ENCODE assay signal across 8 mouse cellular contexts in the genomic region with DNA sequence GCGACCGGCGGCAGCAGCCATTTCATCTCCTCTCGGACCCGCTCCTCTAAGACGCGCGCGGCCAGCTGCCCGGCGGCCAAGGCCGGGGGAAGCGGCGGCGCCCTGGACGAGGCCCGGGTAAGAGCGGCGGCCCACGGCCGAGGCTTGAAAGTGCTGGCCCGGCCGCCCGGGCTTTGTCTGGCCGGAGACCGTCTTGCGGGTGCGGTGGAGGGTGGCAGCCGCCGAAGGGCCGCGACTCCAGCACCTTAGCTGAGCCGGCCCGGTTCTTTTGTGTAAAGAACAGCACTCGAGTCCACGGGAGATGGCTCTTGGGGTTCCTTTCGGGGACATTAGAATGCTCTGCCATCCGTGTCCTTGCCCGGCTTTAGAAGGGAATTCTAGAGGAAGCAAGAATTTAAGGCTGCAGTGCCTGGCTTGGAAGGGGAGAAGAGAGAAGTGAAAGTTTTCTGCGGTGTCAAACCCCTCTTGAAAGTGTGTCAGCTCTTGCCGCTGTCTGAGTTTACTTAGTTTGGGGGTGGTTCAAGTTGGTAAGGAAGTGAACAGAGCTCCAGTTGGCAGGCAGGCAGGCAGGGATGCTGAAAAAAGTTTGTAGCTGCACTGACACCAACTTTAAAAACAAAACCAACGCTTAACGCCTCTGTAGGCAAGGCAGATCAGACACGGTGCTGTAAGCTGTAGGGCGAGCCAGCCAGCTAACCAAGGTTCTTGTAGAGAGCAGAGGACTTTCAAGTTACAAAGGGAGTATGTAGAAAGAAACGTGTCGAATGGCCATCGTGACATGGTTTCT. TPM values are rescaled to one million over a fixed set of nuclear protein-coding genes. Genes with fewer than 3 reads are reported as not detected.
DNase-seq lines count a peak whose midpoint lies in the region; ATAC-seq and TF ChIP-seq lines count a peak whose summit lies in the region.

No protein-coding gene starts in this region.

- peak; percentile 65 for ATAC-seq in CD4-positive, CD25-positive, alpha-beta regulatory T cell, adult 4 months
- ATAC-seq in forebrain, embryonic 12.5 days (ENCODE audit: low FRiP score): peak; percentile 72
- ATAC-seq in heart, postnatal 0 days (ENCODE audit: insufficient read depth, low read depth): peak; percentile 64
- ATAC-seq in liver, postnatal 0 days: peak; percentile 55
- ATAC-seq in neural tube, embryonic 13.5 days (ENCODE audit: low read depth): peak; percentile 72

- peak; percentile 68 for DNase-seq in brain, adult 2 months (ENCODE audit: low read depth, low spot score)
- DNase-seq in heart, postnatal 0 days (ENCODE audit: low spot score): peak; percentile 67
- peak; percentile 61 to 68 for DNase-seq in kidney, postnatal 36 days
- peak; percentile 72 for DNase-seq in liver, postnatal 0 days
- peak; percentile 72 for DNase-seq in testis, postnatal 10 days (ENCODE audit: low spot score)

- no peak for TF ChIP-seq CTCF in heart, postnatal 0 days (IDR thresholded peaks at IDR 0.05; ENCODE audit: low read depth)
- no peak for TF ChIP-seq CTCF in liver, postnatal 0 days (IDR thresholded peaks at IDR 0.05; ENCODE audit: low read depth)

- H3K4me3 ChIP-seq in forebrain, embryonic 12.5 days (replicated peaks): peak overlapping the region; percentile 76
- peak overlapping the region; percentile 92 for H3K4me3 ChIP-seq in heart, postnatal 0 days (ENCODE audit: low read depth, low read length)
- H3K4me3 ChIP-seq in liver, postnatal 0 days (ENCODE audit: low read depth, low read length): peak overlapping the region; percentile 98
- peak overlapping the region; percentile 96 for H3K4me3 ChIP-seq in neural tube, embryonic 13.5 days

- peak overlapping the region; percentile 73 for H3K4me2 ChIP-seq in forebrain, embryonic 12.5 days
- H3K4me2 ChIP-seq in heart, postnatal 0 days (ENCODE audit: low read depth, low read length): peak overlapping the region; percentile 72
- peak overlapping the region; percentile 71 for H3K4me2 ChIP-seq in liver, postnatal 0 days (ENCODE audit: low read depth, low read length)
- peak overlapping the region; percentile 72 for H3K4me2 ChIP-seq in neural tube, embryonic 13.5 days

- peak overlapping the region; percentile 97 for H3K27ac ChIP-seq in forebrain, embryonic 12.5 days
- peak overlapping the region; percentile 97 for H3K27ac ChIP-seq in heart, postnatal 0 days (ENCODE audit: low read depth)
- peak overlapping the region; percentile 98 for H3K27ac ChIP-seq in liver, postnatal 0 days (ENCODE audit: low read depth)
- H3K27ac ChIP-seq in neural tube, embryonic 13.5 days (replicated peaks): peak overlapping the region; percentile 99

- no peaks in the 10 kb centered on the region for H3K27me3 ChIP-seq in forebrain, embryonic 12.5 days
- H3K27me3 ChIP-seq in heart, postnatal 0 days (ENCODE audit: control insufficient read depth, insufficient read depth, low read length): no peaks in the 10 kb centered on the region
- no peaks in the 10 kb centered on the region for H3K27me3 ChIP-seq in liver, postnatal 0 days (ENCODE audit: insufficient read depth, low read length)
- H3K27me3 ChIP-seq in neural tube, embryonic 13.5 days: no peaks in the 10 kb centered on the region

- no peaks in the 10 kb centered on the region for H3K36me3 ChIP-seq in forebrain, embryonic 12.5 days (replicated peaks)
- H3K36me3 ChIP-seq in heart, postnatal 0 days (replicated peaks; ENCODE audit: control insufficient read depth, insufficient read depth, low read length): no peaks in the 10 kb centered on the region
- no peaks in the 10 kb centered on the region for H3K36me3 ChIP-seq in liver, postnatal 0 days (replicated peaks; ENCODE audit: insufficient read depth, low read length)
- no peaks in the 10 kb centered on the region for H3K36me3 ChIP-seq in neural tube, embryonic 13.5 days

- TF ChIP-seq EP300 in heart, postnatal 0 days (IDR thresholded peaks at IDR 0.05; ENCODE audit: low read depth): no peak
- TF ChIP-seq EP300 in liver, postnatal 0 days (IDR thresholded peaks at IDR 0.05; ENCODE audit: low read depth): no peak

- H3K9me3 ChIP-seq in forebrain, embryonic 12.5 days: no peaks in the 10 kb centered on the region
- H3K9me3 ChIP-seq in heart, postnatal 0 days (replicated peaks; ENCODE audit: control insufficient read depth, low read length): no peaks in the 10 kb centered on the region
- no peaks in the 10 kb centered on the region for H3K9me3 ChIP-seq in liver, postnatal 0 days (ENCODE audit: low read length)
- H3K9me3 ChIP-seq in neural tube, embryonic 13.5 days: no peaks in the 10 kb centered on the region

- under 1% methylated on average over 45 of the region's 48 CpGs for WGBS in forebrain, embryonic 12.5 days
- WGBS in heart, postnatal 0 days: 1% methylated on average over 47 of the region's 48 CpGs
- WGBS in liver, postnatal 0 days (ENCODE audit: insufficient replicate concordance): under 1% methylated on average over 48 of the region's 48 CpGs
- under 1% methylated on average over 47 of the region's 48 CpGs for WGBS in neural tube, embryonic 13.5 days

- peak overlapping the region; percentile 94 for H3K9ac ChIP-seq in forebrain, embryonic 12.5 days
- peak overlapping the region; percentile 98 for H3K9ac ChIP-seq in heart, postnatal 0 days (replicated peaks; ENCODE audit: low read depth, low read length)
- peak overlapping the region; percentile 98 for H3K9ac ChIP-seq in liver, postnatal 0 days (replicated peaks)
- H3K9ac ChIP-seq in neural tube, embryonic 13.5 days: peak overlapping the region; percentile 99

- H3K4me1 ChIP-seq in forebrain, embryonic 12.5 days: peaks cover 13% of the 10 kb centered on the region
- H3K4me1 ChIP-seq in heart, postnatal 0 days (ENCODE audit: control insufficient read depth, insufficient read depth): peaks cover 16% of the 10 kb centered on the region; the same call in 1 of the 2 replicates
- peaks cover 14% of the 10 kb centered on the region; the same call in 1 of the 2 replicates for H3K4me1 ChIP-seq in liver, postnatal 0 days (ENCODE audit: insufficient read depth)
- peaks cover 29% of the 10 kb centered on the region for H3K4me1 ChIP-seq in neural tube, embryonic 13.5 days (replicated peaks)

RNA-seq across cellular contexts. Expression of a gene that starts 0.8 kb away (rescaled TPM):
- polyA plus RNA-seq in CD4-positive, CD25-positive, alpha-beta regulatory T cell, adult 4 months (2017; shearing (Covaris generic)): 10 to 100 TPM; 11.9 to 13.0 TPM
- 24.0 and 24.9 TPM in 2 replicates for polyA plus RNA-seq in forebrain, embryonic 12.5 days (2016; fragmentation: Nextera tagmentation; extraction: Ambion mirVana)
- total RNA-seq in heart, postnatal 0 days (2014; rRNA removed; ENCODE audit: low replicate concordance): 11.7 and 18.2 TPM in 2 replicates
- 4.9 and 5.4 TPM in 2 replicates for polyA plus RNA-seq in heart, postnatal 0 days (2015; fragmentation: Nextera tagmentation; extraction: Ambion mirVana)
- polyA plus RNA-seq in liver, postnatal 0 days (2015; fragmentation: Nextera tagmentation; extraction: Ambion mirVana): 4.1 and 4.7 TPM in 2 replicates
- 12.8 and 14.2 TPM in 2 replicates for polyA plus RNA-seq in neural tube, embryonic 13.5 days (2015; fragmentation: Nextera tagmentation; extraction: Ambion mirVana)

RNA-seq across cellular contexts. Expression of a gene that starts 10.5 kb away (rescaled TPM):
- polyA plus RNA-seq in CD4-positive, CD25-positive, alpha-beta regulatory T cell, adult 4 months (2017; shearing (Covaris generic)): 10 to 100 TPM in 1 of 2 experiments, 1 to 10 TPM in 1; 8.5 to 12.3 TPM
- polyA plus RNA-seq in forebrain, embryonic 12.5 days (2016; fragmentation: Nextera tagmentation; extraction: Ambion mirVana): 38.3 and 43.3 TPM in 2 replicates
- total RNA-seq in heart, postnatal 0 days (2014; rRNA removed; ENCODE audit: low replicate concordance): 18.7 and 21.0 TPM in 2 replicates
- polyA plus RNA-seq in heart, postnatal 0 days (2015; fragmentation: Nextera tagmentation; extraction: Ambion mirVana): 44.7 and 45.1 TPM in 2 replicates
- 19.7 and 22.0 TPM in 2 replicates for polyA plus RNA-seq in liver, postnatal 0 days (2015; fragmentation: Nextera tagmentation; extraction: Ambion mirVana)
- polyA plus RNA-seq in neural tube, embryonic 13.5 days (2015; fragmentation: Nextera tagmentation; extraction: Ambion mirVana): 41.0 and 45.4 TPM in 2 replicates

RNA-seq across cellular contexts. Expression of a gene that starts 43.8 kb away (rescaled TPM):
- polyA plus RNA-seq in CD4-positive, CD25-positive, alpha-beta regulatory T cell, adult 4 months (2017; shearing (Covaris generic)): under 1 TPM; 0.58 to 0.90 TPM
- polyA plus RNA-seq in forebrain, embryonic 12.5 days (2016; fragmentation: Nextera tagmentation; extraction: Ambion mirVana): 2.0 and 2.5 TPM in 2 replicates
- 1.1 TPM in 1 of 2 replicates, not detected in the other for total RNA-seq in heart, postnatal 0 days (2014; rRNA removed; ENCODE audit: low replicate concordance)
- polyA plus RNA-seq in heart, postnatal 0 days (2015; fragmentation: Nextera tagmentation; extraction: Ambion mirVana): 0.69 and 0.79 TPM in 2 replicates
- 24.8 and 28.0 TPM in 2 replicates for polyA plus RNA-seq in liver, postnatal 0 days (2015; fragmentation: Nextera tagmentation; extraction: Ambion mirVana)
- polyA plus RNA-seq in neural tube, embryonic 13.5 days (2015; fragmentation: Nextera tagmentation; extraction: Ambion mirVana): 2.8 and 3.2 TPM in 2 replicates

Comparison
In these comparisons a context has a peak if more than half of its experiments do, and no peak if none do; other contexts are left out.
1. Peak in every context shown above with its lines: DNase-seq, ATAC-seq, H3K4me3 ChIP-seq and H3K27ac ChIP-seq.